Mouse (Mus musculus) left cerebral cortex, adult 2 months (tissue): ENCODE data around the gene Rrp1b. TPM values are rescaled to one million over a fixed set of nuclear protein-coding genes. Genes with fewer than 3 reads are reported as not detected.
A peak's percentile ranks its signal among the peaks of the same experiment; 100 is the strongest.

Experiments
- DNase-seq, 2 experiments: peaks; one replicate each; pipeline ENCODE4 v3.0.0; 2021 to 2022; ENCODE audit warnings: low spot score in 2 of 2, mixed read lengths in 1 of 2; ENCODE audit errors: extremely low spot score in 1 of 2
- H3K27ac ChIP-seq: fragments of 200-600 bp; 2 replicates; pipeline ENCODE4 v1.8.1; 2022
- H3K4me3 ChIP-seq: fragments of 200-600 bp; 2 replicates; pipeline ENCODE4 v1.8.1; 2022
- CTCF ChIP-seq: fragments of 200-600 bp; IDR thresholded peaks from 2 replicates; pipeline ENCODE4 v1.8.1; 2022; ENCODE audit warnings: antibody characterized with exemption, mild to moderate bottlenecking, moderate library complexity
- intact Hi-C: fragments of 180-260 bp; cut with DNase I; formaldehyde crosslinking; loops from one replicate; pipeline ENCODE4 v1.15.1; 2025
- long read RNA-seq, 2 experiments: library from polyadenylated mRNA; stranded (forward); transcript quantifications; one replicate each; pipeline ENCODE4 v2.0.0; 2021; ENCODE audit warnings: borderline mapping rate in 2 of 2
- total RNA-seq, 2 experiments: library from RNA; stranded (reverse); gene quantifications; 2 replicates each; pipeline ENCODE4 v1.2.3; 2021

The Rrp1b gene
- 10 to 100 TPM; 20.6 to 24.5 TPM for total RNA-seq
- long read RNA-seq, experiment 1, partial matches to known transcripts, result 0 of 1 reads
- long read RNA-seq, experiment 1, other reads (novel, unspliced or antisense), result 1 of 1 reads
- long read RNA-seq, experiment 2, result 0 reads

- Histone ChIP-seq H3K27ac (peak within 1 kb of the TSS; percentile 81), H3K4me3 (peak within 1 kb of the TSS; percentile 69)
- intact Hi-C loops, result loop anchor here (5.0 kb wide), 1 partner anchor 246 kb away; the partner anchor contains the start of gene Brd4
- DNase-seq, result peak; percentile 72 to 78
- TF ChIP-seq CTCF, result no peak
Measured at GRCm38 (mm10) chr17:32035609-32036508, at the start of gene Rrp1b, which contains the start of gene Hsf2bp. Gene Rrp1b (plus strand): TSS chr17:32036100. Gene Hsf2bp (minus strand): TSS chr17:32036349.

GRCm38 (mm10) chr17:31986915-31987314 lies 49.0 kb upstream of the Rrp1b start:
- intact Hi-C loops, result no loop called here
- Histone ChIP-seq H3K4me3 (no peak overlapping the region), H3K27ac (no peak overlapping the region)
- TF ChIP-seq CTCF, result no peak
- no peak for DNase-seq

DNA sequence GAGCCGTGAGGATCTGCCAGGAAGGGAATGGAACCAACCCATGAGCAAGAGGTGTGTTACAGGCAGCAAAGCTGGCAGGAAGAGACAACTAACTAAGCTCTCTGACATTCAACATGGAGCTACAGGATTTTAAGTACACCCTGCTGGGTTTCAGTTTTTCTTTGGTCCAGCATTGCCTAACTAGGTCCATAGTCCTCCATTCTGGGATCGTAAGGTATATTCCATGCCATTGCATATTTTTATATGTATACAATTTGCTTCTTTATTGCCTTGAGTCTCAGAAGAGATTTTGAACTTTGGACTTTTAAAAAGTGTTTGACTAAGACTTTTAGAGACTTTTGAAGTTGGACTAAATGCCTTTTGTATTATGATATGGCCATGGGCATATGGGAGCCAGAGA lies 46.9 kb upstream of the Rrp1b start:
- TF ChIP-seq CTCF, result no peak
- no peak overlapping the region for H3K27ac ChIP-seq
- DNase-seq, result no peak
- no peak overlapping the region for H3K4me3 ChIP-seq
- intact Hi-C loops, result no loop called here

GRCm38 (mm10) chr17:31992004-31992403 lies 43.9 kb upstream of the Rrp1b start:
- no peak for DNase-seq
- no peak overlapping the region for H3K27ac ChIP-seq
- no peak overlapping the region for H3K4me3 ChIP-seq
- intact Hi-C loops, result no loop called here
- no peak for TF ChIP-seq CTCF

- no peak overlapping the region for H3K4me3 ChIP-seq
- TF ChIP-seq CTCF, result no peak
- intact Hi-C loops, result no loop called here
- no peak for DNase-seq
- no peak overlapping the region for H3K27ac ChIP-seq
Measured at GRCm38 (mm10) chr17:31993354-31993753, 42.5 kb upstream of the Rrp1b start.

DNA sequence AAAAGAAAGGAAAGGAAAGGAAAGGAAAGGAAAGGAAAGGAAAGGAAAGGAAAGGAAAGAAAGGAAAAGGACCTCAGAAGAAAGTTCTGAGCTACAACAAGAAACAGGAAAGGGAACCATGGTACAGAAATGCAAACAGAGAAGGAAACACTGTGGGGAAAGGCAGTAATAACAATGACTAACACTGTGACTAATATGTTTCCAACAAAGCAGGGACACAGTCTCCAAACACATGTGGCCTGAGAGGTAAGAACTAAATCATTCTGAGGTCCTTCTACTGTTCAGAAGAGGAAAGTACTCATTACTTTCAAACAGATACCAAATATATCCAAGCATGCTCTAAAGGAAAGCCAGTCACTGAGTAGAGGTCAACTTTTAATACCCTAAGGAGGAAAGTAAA lies 41.8 kb upstream of the Rrp1b start:
- intact Hi-C loops, result no loop called here
- no peak for TF ChIP-seq CTCF
- Histone ChIP-seq H3K4me3 (no peak overlapping the region), H3K27ac (no peak overlapping the region)
- no peak for DNase-seq

GRCm38 (mm10) chr17:31995784-31996183 lies 40.1 kb upstream of the Rrp1b start:
- intact Hi-C loops, result no loop called here
- no peak overlapping the region for H3K4me3 ChIP-seq
- no peak for TF ChIP-seq CTCF
- H3K27ac ChIP-seq, result no peak overlapping the region
- no peak for DNase-seq

- TF ChIP-seq CTCF, result no peak
- intact Hi-C loops, result no loop called here
- DNase-seq, result peak; percentile 27 to 28
- Histone ChIP-seq H3K27ac (no peak overlapping the region), H3K4me3 (no peak overlapping the region)
Measured at GRCm38 (mm10) chr17:31996331-31996730, 39.6 kb upstream of the Rrp1b start.

DNA sequence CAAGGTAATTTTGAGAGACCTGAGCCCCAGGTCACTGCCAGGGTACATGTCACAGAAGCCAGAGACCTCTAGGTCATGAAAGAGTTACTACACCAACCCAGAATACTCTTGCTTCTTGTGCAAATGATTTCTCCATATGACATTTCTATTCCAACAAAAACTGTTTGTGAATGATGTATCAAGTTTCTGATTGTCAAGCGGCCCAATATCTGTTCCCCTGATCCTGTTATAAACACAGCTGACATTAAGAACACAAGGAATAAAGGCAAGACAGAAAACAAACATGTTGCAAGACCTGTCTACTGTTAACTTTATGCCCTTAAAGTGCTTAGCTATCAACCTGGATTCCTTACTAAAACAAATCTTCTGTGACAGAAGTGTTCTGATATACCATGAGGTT lies 37.5 kb upstream of the Rrp1b start:
- no peak for DNase-seq
- intact Hi-C loops, result no loop called here
- Histone ChIP-seq H3K27ac (no peak overlapping the region), H3K4me3 (no peak overlapping the region)
- TF ChIP-seq CTCF, result no peak

DNA sequence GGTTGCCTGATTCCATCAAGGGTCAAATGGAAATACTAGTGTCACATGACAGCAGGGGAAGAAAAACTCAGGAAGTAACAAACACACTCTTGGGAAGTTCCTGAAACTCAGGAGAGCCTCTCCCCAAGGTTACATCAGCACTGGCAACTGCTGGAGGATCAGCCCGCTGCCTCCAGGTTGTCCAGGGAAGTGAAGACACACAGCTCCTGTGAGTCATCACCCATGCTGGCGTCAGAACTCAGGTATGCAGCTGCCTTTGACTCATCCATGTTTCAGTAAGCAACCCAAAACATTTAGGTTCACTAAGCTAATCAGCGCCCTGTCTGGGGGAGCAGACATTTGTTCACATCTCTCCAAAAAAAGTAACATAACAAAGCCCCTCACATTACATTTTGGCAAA lies 32.6 kb upstream of the Rrp1b start:
- Histone ChIP-seq H3K27ac (no peak overlapping the region), H3K4me3 (no peak overlapping the region)
- intact Hi-C loops, result no loop called here
- TF ChIP-seq CTCF, result no peak
- no peak for DNase-seq

DNA sequence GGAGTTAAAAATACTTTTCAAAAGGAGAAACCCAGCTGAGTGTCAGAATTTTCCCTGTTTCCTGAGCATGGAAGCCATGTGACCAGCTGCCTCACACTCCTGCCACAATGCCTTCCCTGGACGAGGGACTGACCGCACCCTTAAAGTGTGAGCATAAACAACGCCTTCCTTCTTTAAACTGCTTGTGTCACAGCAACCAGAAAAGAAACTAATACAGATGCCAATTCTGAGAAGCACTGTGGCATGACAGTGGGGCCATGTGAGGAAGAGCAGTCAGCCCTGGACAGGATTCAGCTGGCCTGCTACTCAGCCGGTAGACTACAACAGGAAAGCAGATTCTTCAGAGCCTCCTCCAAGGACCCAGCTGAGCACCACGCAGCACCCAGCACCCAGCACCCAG lies 29.1 kb upstream of the Rrp1b start:
- no peak for TF ChIP-seq CTCF
- Histone ChIP-seq H3K4me3 (no peak overlapping the region), H3K27ac (no peak overlapping the region)
- no peak for DNase-seq
- intact Hi-C loops, result no loop called here

GRCm38 (mm10) chr17:32011694-32012093 lies 24.2 kb upstream of the Rrp1b start:
- intact Hi-C loops, result no loop called here
- Histone ChIP-seq H3K4me3 (no peak overlapping the region), H3K27ac (no peak overlapping the region)
- no peak for DNase-seq
- no peak for TF ChIP-seq CTCF
